Mouse (Mus musculus) urinary bladder, adult 2 months (tissue): Measurements from ENCODE around the gene Tprn. TPM values are rescaled to one million over a fixed set of nuclear protein-coding genes. Genes with fewer than 3 reads are reported as not detected.

Experiments
- DNase-seq: peaks from one replicate; pipeline ENCODE4 v3.0.0; 2022; ENCODE audit warnings: low spot score
- polyA plus RNA-seq: library from polyadenylated mRNA; depleted of rRNA; stranded (reverse); fragments of >200 nt; gene quantifications from 2 replicates; pipeline ENCODE4 v1.2.3, GENCODE M21; 2012

Gene Tprn
- polyA plus RNA-seq, 1 experiment: 8.0 TPM

GRCm38 (mm10) chr2:25265897-25266656 lies 3.7 kb downstream of the Tprn start:
- peak; percentile 48 for DNase-seq

GRCm38 (mm10) chr2:25266720-25267119 lies 4.3 kb downstream of the Tprn start:
- peak; percentile 36 for DNase-seq

DNA sequence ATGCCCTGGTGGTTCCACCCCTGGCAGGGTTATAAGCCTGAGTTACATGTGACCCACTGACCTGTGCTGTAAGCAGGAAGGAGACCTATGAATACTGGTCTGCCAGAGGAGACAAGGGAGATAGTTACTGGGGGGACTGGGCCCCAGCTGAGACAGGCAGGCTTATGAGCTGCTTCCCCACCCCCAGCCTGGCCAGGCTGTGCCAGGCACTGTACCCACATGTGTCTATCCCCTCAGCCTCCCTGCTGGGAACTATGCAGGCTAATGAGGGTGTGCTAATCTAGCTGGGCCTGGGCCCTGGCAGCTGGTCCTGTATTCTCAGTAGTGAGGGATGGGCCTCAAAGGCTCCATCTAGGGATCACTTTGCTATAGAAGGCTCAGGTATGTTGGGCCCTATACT lies 4.8 kb downstream of the Tprn start:
- no peak for DNase-seq

- DNase-seq: no peak
Observed at GRCm38 (mm10) chr2:25267746-25268309, 5.4 kb downstream of the Tprn start.

DNA sequence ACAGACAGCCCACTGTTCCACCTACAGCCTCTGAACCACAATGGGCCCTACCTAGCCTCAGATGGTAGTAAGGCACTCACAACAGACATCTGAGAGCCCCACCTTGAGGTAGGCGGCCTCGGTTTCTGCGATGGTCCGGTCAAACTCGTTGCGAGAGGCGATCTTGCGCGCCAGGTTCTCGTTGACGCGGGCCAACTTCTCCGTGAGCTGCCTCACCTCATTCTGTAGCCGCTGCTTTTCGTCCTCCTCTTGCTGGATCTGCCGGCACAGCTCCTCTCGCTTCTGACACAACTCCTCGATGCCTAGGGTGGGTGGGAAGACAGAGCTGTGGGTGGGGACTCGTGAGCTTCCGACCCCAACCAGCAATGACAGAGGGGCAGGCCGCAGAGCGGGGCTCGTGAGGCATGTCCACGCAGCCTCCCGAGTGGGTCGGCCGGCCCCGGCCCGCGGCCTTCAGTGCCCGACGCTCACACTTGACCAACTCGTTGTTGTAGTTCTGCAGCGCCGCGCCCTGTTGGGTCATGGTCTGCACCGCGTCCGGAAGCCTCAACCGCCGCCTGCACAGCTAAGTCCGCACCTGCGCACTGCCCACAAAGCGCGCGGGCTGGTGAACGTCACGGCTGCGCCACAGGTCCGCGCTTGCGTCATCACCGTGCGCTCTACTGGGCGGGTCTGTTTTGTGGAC lies 9.6 kb downstream of the Tprn start, which contains the start of the genes Ssna1 and Anapc2:
Gene Ssna1, minus strand, starts transcription at position 612 of the 685 bp plus-strand sequence.
Gene Anapc2, plus strand, starts transcription at position 652 of the 685 bp plus-strand sequence.
- DNase-seq: peak; percentile 97

DNA sequence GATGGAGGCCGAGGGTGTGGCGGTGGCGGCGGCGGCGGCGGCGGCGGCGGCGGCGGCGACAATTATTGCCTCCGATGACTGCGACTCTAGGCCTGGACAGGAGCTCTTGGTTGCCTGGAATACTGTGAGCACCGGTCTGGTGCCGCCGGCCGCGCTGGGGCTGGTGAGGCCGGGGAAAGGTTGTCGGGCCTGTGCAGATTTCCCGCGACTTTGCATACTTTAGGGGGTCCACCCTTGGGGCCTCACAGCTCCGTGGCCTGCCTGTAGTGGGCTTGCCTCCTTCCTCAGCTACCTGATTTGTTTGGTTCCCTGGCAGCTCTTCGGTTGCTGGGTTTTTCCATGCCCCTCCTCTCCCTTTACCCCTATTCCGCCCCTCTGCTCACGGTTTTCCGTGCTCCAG lies 10.1 kb downstream of the Tprn start:
- no peak for DNase-seq

- no peak for DNase-seq
Observed at GRCm38 (mm10) chr2:25273010-25273409, 10.6 kb downstream of the Tprn start.

DNA sequence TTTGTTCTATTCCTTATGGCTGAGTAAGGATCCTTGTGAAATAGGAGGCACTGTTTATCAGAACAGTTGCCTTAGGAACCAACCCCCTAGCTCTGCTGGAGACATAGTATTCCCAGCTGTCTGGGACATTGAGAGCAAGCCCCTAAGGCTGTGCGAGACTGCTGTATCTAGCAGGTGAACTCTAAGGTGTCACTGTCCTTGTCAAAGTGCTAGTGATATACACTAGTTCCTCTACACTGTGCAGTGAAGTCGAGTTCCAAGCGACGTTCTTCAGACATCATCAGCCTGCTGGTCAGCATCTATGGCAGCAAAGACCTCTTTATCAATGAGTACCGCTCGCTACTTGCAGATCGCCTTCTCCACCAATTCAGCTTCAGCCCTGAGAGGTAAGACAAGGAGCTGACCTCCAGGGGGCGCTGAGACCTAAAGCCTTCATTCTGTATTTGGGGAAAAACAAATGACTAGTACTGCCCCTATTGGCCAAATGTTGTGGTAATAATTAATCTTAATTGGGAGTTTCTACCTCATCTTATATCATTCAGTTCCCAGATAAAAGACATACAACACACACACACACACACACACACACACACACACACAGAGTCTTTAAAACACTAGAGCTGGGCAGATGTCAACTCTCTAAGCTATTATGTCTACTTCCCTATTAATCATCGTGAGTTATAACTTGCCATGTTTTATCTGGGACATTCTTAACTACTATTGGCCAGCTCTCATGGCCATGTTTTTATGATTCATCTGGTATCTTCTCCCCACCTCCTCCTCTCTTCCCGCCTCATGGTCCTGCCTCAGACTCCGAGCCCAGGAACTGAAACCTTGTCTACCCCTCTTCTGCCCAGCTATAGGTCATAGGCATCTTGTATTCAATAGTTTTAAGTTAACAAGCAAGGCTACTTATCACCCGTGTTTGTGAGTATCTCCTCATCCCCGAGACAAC lies 16.8 kb downstream of the Tprn start:
- DNase-seq: peak; percentile 62

GRCm38 (mm10) chr2:25285551-25285950 lies 23.1 kb downstream of the Tprn start:
- no peak for DNase-seq

- DNase-seq: no peak
Observed at GRCm38 (mm10) chr2:25286314-25286713, 23.9 kb downstream of the Tprn start.

- DNase-seq: no peak
Observed at GRCm38 (mm10) chr2:25286837-25287636, 24.6 kb downstream of the Tprn start.

GRCm38 (mm10) chr2:25287927-25288649 lies 25.7 kb downstream of the Tprn start, which contains the start of gene Tmem210:
Gene Tmem210 (plus strand): TSS chr2:25288145.
- no peak for DNase-seq

DNA sequence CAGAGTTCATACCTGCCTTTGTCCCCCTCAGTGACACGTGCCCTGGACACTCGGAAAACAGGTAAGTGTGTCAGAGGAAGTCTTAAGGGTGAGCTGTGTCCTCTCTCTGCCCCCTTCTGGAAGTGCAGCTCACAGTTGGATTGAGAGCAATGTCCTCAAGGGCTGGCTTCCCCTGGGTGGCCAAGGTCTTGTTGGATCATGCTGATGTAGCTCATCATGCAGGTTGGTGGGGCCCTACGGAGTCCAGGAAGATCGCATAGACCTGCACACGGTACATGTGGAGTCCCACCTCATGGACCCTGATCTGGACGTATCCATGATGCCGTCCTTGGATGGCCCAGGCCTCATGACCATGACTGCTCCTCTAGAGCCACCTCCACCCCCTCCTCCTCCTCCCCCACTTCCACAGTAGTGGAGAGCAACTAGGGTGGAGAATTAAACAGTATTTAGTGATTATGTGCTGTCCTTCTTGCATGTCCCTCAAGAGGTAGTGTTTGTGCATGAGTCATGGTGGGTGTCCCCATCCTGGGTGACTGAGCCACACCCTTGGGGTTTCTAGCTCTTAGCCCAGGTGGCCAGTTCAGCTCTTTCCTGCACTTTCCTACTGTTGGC lies 26.4 kb downstream of the Tprn start:
- DNase-seq: no peak

DNA sequence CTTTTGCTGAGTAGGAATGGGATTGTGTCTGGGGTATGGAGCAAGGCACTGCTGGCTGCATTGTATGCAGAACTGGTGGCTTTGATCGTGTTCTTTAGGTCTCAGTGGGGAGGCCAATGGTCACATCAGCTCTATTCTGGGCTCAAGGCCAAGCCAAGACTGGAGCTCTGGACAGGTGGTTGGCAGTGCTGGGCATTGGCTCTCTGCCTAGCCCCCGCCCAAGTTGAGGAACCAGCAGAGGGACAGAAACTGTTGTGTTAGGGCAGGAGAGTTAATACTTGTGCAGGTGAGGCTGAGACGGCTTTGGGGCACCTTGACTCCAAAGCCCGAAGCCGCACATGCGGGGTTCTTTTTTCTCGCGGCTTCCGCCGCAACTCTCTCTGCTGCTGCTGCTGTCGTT lies 27.2 kb downstream of the Tprn start, which contains the start of gene Lrrc26:
Gene Lrrc26, plus strand, starts transcription at position 265 of the 400 bp plus-strand sequence.
- DNase-seq: no peak

DNA sequence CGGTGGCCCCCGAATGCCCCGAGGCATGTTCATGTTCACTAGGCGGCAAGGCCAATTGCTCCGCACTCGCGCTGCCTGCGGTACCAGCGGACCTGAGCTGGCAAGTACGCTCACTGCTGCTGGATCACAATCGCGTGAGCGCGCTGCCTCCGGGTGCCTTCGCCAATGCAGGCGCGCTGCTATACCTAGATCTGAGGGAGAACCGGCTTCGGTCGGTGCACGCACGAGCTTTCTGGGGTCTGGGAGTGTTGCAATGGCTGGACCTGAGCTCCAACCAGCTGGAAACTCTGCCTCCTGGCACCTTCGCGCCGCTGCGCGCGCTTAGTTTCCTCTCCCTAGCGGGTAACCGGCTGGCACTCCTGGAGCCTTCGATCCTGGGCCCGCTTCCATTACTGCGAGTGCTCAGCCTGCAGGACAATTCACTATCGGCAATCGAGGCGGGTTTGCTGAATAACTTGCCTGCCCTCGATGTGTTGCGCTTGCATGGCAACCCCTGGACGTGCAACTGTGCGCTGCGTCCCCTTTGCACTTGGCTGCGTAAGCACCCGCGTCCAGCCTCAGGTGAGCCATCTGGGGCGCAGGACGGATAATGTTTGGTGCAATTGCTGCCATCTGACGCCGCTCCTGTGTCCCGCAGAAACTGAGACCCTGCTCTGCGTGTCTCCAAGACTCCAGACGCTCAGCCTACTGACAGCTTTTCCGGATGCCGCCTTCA lies 27.8 kb downstream of the Tprn start:
- no peak for DNase-seq

DNA sequence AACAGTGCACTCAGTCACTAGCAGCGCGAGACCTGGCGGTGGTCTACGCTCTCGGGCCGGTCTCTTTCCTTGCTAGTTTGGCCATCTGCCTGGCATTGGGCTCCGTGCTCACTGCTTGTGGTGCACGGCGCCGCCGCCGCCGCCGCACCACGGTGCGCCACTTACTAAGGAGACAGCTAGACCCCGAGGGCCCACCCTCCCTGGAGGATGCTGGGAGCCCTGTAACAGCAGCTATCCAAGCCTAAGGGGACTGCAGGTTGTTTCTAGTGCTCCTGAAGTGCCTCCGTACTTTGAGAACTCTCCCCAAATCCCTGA lies 28.4 kb downstream of the Tprn start:
- no peak for DNase-seq

DNA sequence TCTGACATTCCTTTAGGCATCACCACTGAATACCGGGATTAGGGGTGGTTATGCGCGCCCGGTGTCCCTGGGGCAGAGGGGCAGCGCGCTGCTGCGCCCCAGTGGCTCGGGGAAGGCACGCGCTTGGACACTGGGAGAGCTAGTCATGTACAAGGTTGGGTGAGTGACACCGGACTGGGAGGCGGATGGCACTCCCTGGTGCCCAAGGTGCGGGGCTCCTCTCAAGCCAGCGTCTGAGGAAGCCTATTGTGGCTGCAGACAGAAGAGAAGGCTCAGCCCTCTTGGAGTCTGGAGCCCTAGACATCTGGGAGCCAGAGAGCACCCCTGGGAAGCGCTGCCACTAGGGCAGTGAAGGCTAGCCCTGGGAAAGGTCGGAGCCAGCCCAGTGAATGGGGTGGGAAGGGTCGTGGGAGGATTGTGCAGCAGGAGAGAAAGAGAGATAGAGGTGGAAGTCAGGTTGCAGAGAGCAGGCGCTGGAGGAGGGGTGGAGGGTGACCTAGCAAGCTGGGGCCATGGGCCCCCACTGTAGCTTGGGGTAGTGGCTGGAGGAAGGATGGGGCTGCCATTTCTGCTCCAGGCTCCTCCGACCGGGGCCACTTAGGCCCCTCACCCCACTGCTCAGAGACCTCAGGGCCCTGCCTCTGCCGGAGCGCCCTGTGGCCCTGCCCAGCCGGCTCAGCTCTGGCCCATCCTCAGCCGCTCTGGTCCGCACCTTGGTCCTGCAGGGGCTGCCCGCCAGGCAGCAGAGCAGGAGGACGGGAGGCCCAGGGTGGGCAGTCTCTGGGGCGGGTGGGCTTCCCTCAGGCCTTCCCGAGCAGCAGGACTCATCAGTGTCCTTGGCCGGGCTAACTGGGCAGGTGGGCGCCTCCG lies 29.0 kb downstream of the Tprn start:
- no peak for DNase-seq

DNA sequence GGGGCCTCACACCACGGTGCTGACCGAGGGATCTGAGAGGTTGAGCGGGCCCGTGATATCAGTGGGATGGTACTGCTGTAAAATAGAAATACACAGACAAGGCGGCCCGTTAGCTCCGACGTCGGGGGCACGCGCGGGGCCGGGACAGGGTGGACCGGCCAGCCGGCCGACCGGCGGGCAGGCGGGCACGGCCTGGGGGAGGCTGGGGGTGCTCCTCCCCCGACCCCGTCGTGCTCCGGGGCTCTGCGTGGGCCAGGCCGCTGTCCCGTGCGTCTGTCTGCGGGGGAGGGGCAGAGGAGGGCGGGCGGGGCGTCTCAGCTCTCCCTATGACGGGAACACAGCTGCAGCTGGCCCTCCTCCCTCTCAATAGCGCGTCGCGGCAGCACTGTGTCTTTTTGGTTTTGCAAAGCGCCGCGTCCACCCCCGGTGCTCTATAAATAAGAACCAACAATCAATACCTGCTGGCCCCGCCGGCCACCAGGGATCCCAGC lies 29.7 kb downstream of the Tprn start:
- DNase-seq: no peak
